Mouse (Mus musculus): Measurements from ENCODE around the gene Arhgap44.

- no peak for TF ChIP-seq POLR2A (IDR thresholded peaks at IDR 0.05; ENCODE audit: insufficient read length, low read depth)
- no peak for TF ChIP-seq POLR2AphosphoS2 (IDR thresholded peaks at IDR 0.05; ENCODE audit: insufficient read length, low read depth)
- TF ChIP-seq MYOG (IDR thresholded peaks at IDR 0.05; ENCODE audit: control insufficient read depth in 1 of 3, insufficient read depth in 1 of 3, insufficient read length in 2 of 3, low read depth in 2 of 3), result no peak
- TF ChIP-seq USF1 (IDR thresholded peaks at IDR 0.05; ENCODE audit: low read depth), result no peak
- no peak for TF ChIP-seq TCF12 (IDR thresholded peaks at IDR 0.05; ENCODE audit: insufficient read depth, poor library complexity, severe bottlenecking)
- no peak for TF ChIP-seq MAX (IDR thresholded peaks at IDR 0.05; ENCODE audit: low read depth)
- TF ChIP-seq SRF (IDR thresholded peaks at IDR 0.05; ENCODE audit: control insufficient read depth, insufficient read length, low read depth), result no peak
- TF ChIP-seq CEBPB (IDR thresholded peaks at IDR 0.05; ENCODE audit: insufficient read depth, poor library complexity, severe bottlenecking), result no peak
- TF ChIP-seq TCF3 (IDR thresholded peaks at IDR 0.05; ENCODE audit: insufficient read length, low read depth), result no peak
Observed at GRCm38 (mm10) chr11:65107151-65107550, 55.6 kb downstream of the Arhgap44 start.

Data from myocyte (in vitro differentiated cells).